Mouse (Mus musculus) kidney, postnatal 14 days (tissue): Measurements from ENCODE around the gene Ces1e.

Experiments used
- DNase-seq: peaks from one replicate; pipeline ENCODE4 v3.0.0; 2022; ENCODE audit warnings: mixed read lengths

The Ces1e gene

GRCm38 (mm10) chr8:93174554-93174953, 54.9 kb downstream of the Ces1e start:
- no peak for DNase-seq

- DNase-seq = peak; percentile 9
Observed at GRCm38 (mm10) chr8:93171846-93172590, 57.4 kb downstream of the Ces1e start.

- DNase-seq = no peak
Observed at GRCm38 (mm10) chr8:93163363-93163762, 66.1 kb downstream of the Ces1e start.

GRCm38 (mm10) chr8:93151401-93151800, 78.0 kb downstream of the Ces1e start:
- DNase-seq = no peak
